Mouse (Mus musculus) CH12.LX (cell line): ENCODE data around the gene Nmur1. TPM values are rescaled to one million over a fixed set of nuclear protein-coding genes. Genes with fewer than 3 reads are reported as not detected.

ENCODE experiments used
- DNase-seq: peaks from one replicate; pipeline ENCODE4 v3.0.0-alpha.2; 2013; ENCODE audit errors: extremely low read depth
- H3K27ac ChIP-seq: 2 replicates; pipeline ENCODE4 v1.5.1; 2012; ENCODE audit warnings: low read depth, mild to moderate bottlenecking, control low read depth, moderate library complexity; ENCODE audit not compliant: insufficient read depth
- H3K27me3 ChIP-seq: replicated peaks from 2 replicates; pipeline ENCODE3; 2012; ENCODE audit warnings: inconsistent platforms
- H3K36me3 ChIP-seq, 2 experiments: replicated peaks in 1 of 2; 2 replicates each; pipeline versions ENCODE3 to v1.6.1; 2012; ENCODE audit warnings: inconsistent platforms in 1 of 2, low read length in 1 of 2, mild to moderate bottlenecking in 1 of 2, mixed read lengths in 1 of 2, moderate library complexity in 1 of 2; ENCODE audit not compliant: control insufficient read depth in 1 of 2, insufficient read depth in 1 of 2
- H3K4me1 ChIP-seq, 2 experiments: 2 replicates each; pipeline ENCODE4 v1.6.1; 2012; ENCODE audit warnings: inconsistent platforms in 1 of 2, moderate library complexity in 1 of 2; ENCODE audit not compliant: insufficient read depth in 2 of 2, control insufficient read depth in 1 of 2
- H3K4me2 ChIP-seq: 2 replicates; pipeline ENCODE4 v1.6.1; 2012; ENCODE audit warnings: low read depth, mild to moderate bottlenecking, control low read depth; ENCODE audit not compliant: poor library complexity, insufficient read depth, severe bottlenecking
- H3K4me3 ChIP-seq, 3 experiments: fragments of 150-350 bp in 1 of 3; sonication (generic) in 1 of 3; replicated peaks in 1 of 3; 2 replicates each; pipeline versions ENCODE3 to v1.5.1; 2011 to 2012; ENCODE audit warnings: low read depth in 2 of 3, low read length in 2 of 3, mild to moderate bottlenecking in 2 of 3, moderate library complexity in 2 of 3, control low read depth in 1 of 3, improper control_type of control experiment in 1 of 3, inconsistent platforms in 1 of 3, mixed read lengths in 1 of 3; ENCODE audit not compliant: poor library complexity in 1 of 3
- H3K79me2 ChIP-seq: replicated peaks from 2 replicates; pipeline ENCODE4 v1.6.1; 2012; ENCODE audit warnings: mild to moderate bottlenecking, moderate library complexity; ENCODE audit not compliant: control insufficient read depth, poor library complexity, insufficient read depth, severe bottlenecking; ENCODE audit errors: extremely low read depth
- H3K9ac ChIP-seq: 2 replicates; pipeline ENCODE4 v1.6.1; 2012; ENCODE audit warnings: low read depth, mild to moderate bottlenecking, control low read depth, moderate library complexity; ENCODE audit not compliant: insufficient read depth
- H3K9me3 ChIP-seq: replicated peaks from 2 replicates; pipeline ENCODE3; 2012; ENCODE audit warnings: low read length, inconsistent platforms, mixed read lengths
- CHD1 ChIP-seq: IDR thresholded peaks from 2 replicates; pipeline ENCODE4 v1.6.1; 2012; ENCODE audit warnings: low read depth, low read length, improper control_type of control experiment, inconsistent platforms
- CHD2 ChIP-seq: IDR thresholded peaks from 2 replicates; pipeline ENCODE4 v1.6.1; 2011; ENCODE audit warnings: low read length, improper control_type of control experiment
- E2F4 ChIP-seq: IDR thresholded peaks from 2 replicates; pipeline ENCODE4 v1.6.1; 2011; ENCODE audit warnings: low read depth, low read length, improper control_type of control experiment; ENCODE audit not compliant: insufficient replicate concordance
- ETS1 ChIP-seq: conservative IDR thresholded peaks from 2 replicates; pipeline ENCODE4 v1.6.1; 2012; ENCODE audit warnings: low read depth, mild to moderate bottlenecking, inconsistent platforms, low read length, improper control_type of control experiment, moderate library complexity
- HCFC1 ChIP-seq: IDR thresholded peaks from 2 replicates; pipeline ENCODE4 v1.6.1; 2012; ENCODE audit warnings: low read depth, mild to moderate bottlenecking, inconsistent platforms, low read length, improper control_type of control experiment
- IRF4 ChIP-seq: IDR thresholded peaks from 2 replicates; pipeline ENCODE4 v1.6.1; 2014; ENCODE audit warnings: low read depth, mild to moderate bottlenecking, inconsistent platforms, low read length, improper control_type of control experiment
- JUN ChIP-seq: IDR thresholded peaks from 2 replicates; pipeline ENCODE4 v1.6.1; 2011; ENCODE audit warnings: low read depth, mild to moderate bottlenecking, low read length, improper control_type of control experiment, moderate library complexity; ENCODE audit not compliant: insufficient read depth
- JUND ChIP-seq: conservative IDR thresholded peaks from 2 replicates; pipeline ENCODE4 v1.6.1; 2011; ENCODE audit warnings: low read depth, low read length, improper control_type of control experiment
- KAT2A ChIP-seq: IDR thresholded peaks from 2 replicates; pipeline ENCODE4 v1.6.1; 2012; ENCODE audit warnings: low read length, improper control_type of control experiment, inconsistent platforms; ENCODE audit not compliant: insufficient replicate concordance
- MAX ChIP-seq: IDR thresholded peaks from 2 replicates; pipeline ENCODE4 v1.6.1; 2011; ENCODE audit warnings: low read length, improper control_type of control experiment
- MAZ ChIP-seq: IDR thresholded peaks from 2 replicates; pipeline ENCODE4 v1.6.1; 2012; ENCODE audit warnings: low read depth, mild to moderate bottlenecking, inconsistent platforms, low read length, improper control_type of control experiment, moderate library complexity
- MYC ChIP-seq: IDR thresholded peaks from 2 replicates; pipeline ENCODE4 v1.6.1; 2011; ENCODE audit warnings: low read depth, mild to moderate bottlenecking, improper control_type of control experiment, low read length
- NELFE ChIP-seq: IDR thresholded peaks from 2 replicates; pipeline ENCODE4 v1.6.1; 2011; ENCODE audit warnings: low read depth, low read length, improper control_type of control experiment
- POLR2AphosphoS2 ChIP-seq: IDR thresholded peaks from 2 replicates; pipeline ENCODE4 v1.6.1; 2011; ENCODE audit warnings: low read depth, low read length, improper control_type of control experiment
- SIN3A ChIP-seq: IDR thresholded peaks from 2 replicates; pipeline ENCODE4 v1.6.1; 2012; ENCODE audit warnings: low read length, improper control_type of control experiment, inconsistent platforms
- SMC3 ChIP-seq: IDR thresholded peaks from 2 replicates; pipeline ENCODE4 v1.6.1; 2011; ENCODE audit warnings: low read depth, low read length, improper control_type of control experiment
- TBP ChIP-seq: conservative IDR thresholded peaks from 2 replicates; pipeline ENCODE4 v1.6.1; 2011; ENCODE audit warnings: low read depth, low read length, improper control_type of control experiment
- TCF12 ChIP-seq: IDR thresholded peaks from 2 replicates; pipeline ENCODE4 v1.6.1; 2014; ENCODE audit warnings: low read depth, mild to moderate bottlenecking, inconsistent platforms, low read length, improper control_type of control experiment
- UBTF ChIP-seq: IDR thresholded peaks from 2 replicates; pipeline ENCODE4 v1.6.1; 2012; ENCODE audit warnings: low read depth, mild to moderate bottlenecking, inconsistent platforms, low read length, improper control_type of control experiment, moderate library complexity
- USF2 ChIP-seq: conservative IDR thresholded peaks from 2 replicates; pipeline ENCODE4 v1.6.1; 2011; ENCODE audit warnings: low read depth, low read length, improper control_type of control experiment
- ZC3H11A ChIP-seq: IDR thresholded peaks from 2 replicates; pipeline ENCODE4 v1.6.1; 2012; ENCODE audit warnings: low read depth, mild to moderate bottlenecking, inconsistent platforms, low read length, improper control_type of control experiment
- ZKSCAN1 ChIP-seq: IDR thresholded peaks from 2 replicates; pipeline ENCODE4 v1.6.1; 2012; ENCODE audit warnings: low read depth, inconsistent platforms, low read length, improper control_type of control experiment, borderline replicate concordance
- ZMIZ1 ChIP-seq: IDR thresholded peaks from 2 replicates; pipeline ENCODE4 v1.6.1; 2012; ENCODE audit warnings: low read depth, mild to moderate bottlenecking, inconsistent platforms, low read length, improper control_type of control experiment
- ZNF384 ChIP-seq: IDR thresholded peaks from 2 replicates; pipeline ENCODE4 v1.6.1; 2012; ENCODE audit warnings: low read depth, low read length, improper control_type of control experiment, inconsistent platforms
- dilution Hi-C: fragments of 300-500 bp; cut with MboI; formaldehyde crosslinking; loops from 2 replicates; pipeline ENCODE4 v1.14.3; 2020; ENCODE audit warnings: low sequenced_read_pairs; ENCODE audit not compliant: extremely low pct_unique_long_range_greater_than_20kb, extremely low pct_ligation_motif_present
- in situ Hi-C: fragments of 300-500 bp; cut with MboI; formaldehyde crosslinking; loops from 3 replicates; pipeline ENCODE4 v1.14.3; 2019; ENCODE audit warnings: low sequenced_read_pairs, low pct_ligation_motif_present, low pct_unique_long_range_greater_than_20kb, mixed read lengths
- polyA plus RNA-seq: library from polyadenylated mRNA; unstranded; fragments of >175 nt; gene quantifications from 2 replicates; pipeline ENCODE4 v1.2.1, GENCODE M21; 2012; ENCODE audit warnings: low read depth; ENCODE audit not compliant: insufficient read length
- total RNA-seq, 2 experiments: library from RNA; depleted of rRNA; stranded (reverse); fragments of 300-350 nt in 1 of 2; fragments of >200 nt in 1 of 2; gene quantifications; 2 replicates each; pipeline ENCODE4 v1.2.3; 2012 to 2014

Gene Nmur1
- total and polyA plus RNA-seq, 3 experiments: 0.16 TPM; not detected in 2

- dilution Hi-C loops: no loop called here
- H3K4me3 ChIP-seq: no peak overlapping the region
- no peak for TF ChIP-seq ZKSCAN1
These were observed 10.9 kb downstream of the Nmur1 start for GRCm38 (mm10) chr1:86415144-86415543.

GRCm38 (mm10) chr1:86414715-86415114 lies 11.3 kb downstream of the Nmur1 start:
- Histone ChIP-seq H3K27ac (no peak overlapping the region), H3K4me2 (no peak overlapping the region), H3K9me3 (no peaks in the 10 kb centered on the region), H3K36me3 (no peaks in the 10 kb centered on the region), H3K79me2 (no peaks in the 10 kb centered on the region), H3K9ac (no peak overlapping the region), H3K27me3 (no peaks in the 10 kb centered on the region), H3K4me3 (no peak overlapping the region), H3K4me1 (peaks cover 8 to 20% of the 10 kb centered on the region in 2 experiments)
- TF ChIP-seq JUN: no peak
- TF ChIP-seq HCFC1: no peak
- TF ChIP-seq POLR2AphosphoS2: no peak
- no peak for TF ChIP-seq ZKSCAN1
- no peak for TF ChIP-seq E2F4
- no peak for TF ChIP-seq CHD2
- no peak for TF ChIP-seq MAZ
- in situ Hi-C loops (no loop called here), dilution Hi-C loops (no loop called here)
- no peak for DNase-seq

More at GRCm38 (mm10) chr1:86415144-86415543, 10.9 kb downstream of the Nmur1 start:
- Histone ChIP-seq H3K4me2 (no peak overlapping the region), H3K27ac (no peak overlapping the region), H3K9me3 (no peaks in the 10 kb centered on the region), H3K36me3 (no peaks in the 10 kb centered on the region), H3K27me3 (no peaks in the 10 kb centered on the region), H3K79me2 (no peaks in the 10 kb centered on the region), H3K4me1 (peaks cover 8 to 20% of the 10 kb centered on the region in 2 experiments), H3K9ac (no peak overlapping the region)
- no peak for DNase-seq
- in situ Hi-C loops: no loop called here

GRCm38 (mm10) chr1:86409476-86409875 lies 16.6 kb downstream of the Nmur1 start:
- no peak for TF ChIP-seq UBTF
- TF ChIP-seq MAZ: no peak
- TF ChIP-seq POLR2AphosphoS2: no peak
- TF ChIP-seq KAT2A: no peak
- TF ChIP-seq MAX: no peak
- TF ChIP-seq ZNF384: no peak
- TF ChIP-seq JUND: no peak
- TF ChIP-seq IRF4: no peak
- no peak for TF ChIP-seq SIN3A
- TF ChIP-seq TCF12: no peak
- TF ChIP-seq CHD1: no peak
- no peak for TF ChIP-seq USF2
- TF ChIP-seq ZC3H11A: no peak
- TF ChIP-seq ETS1: no peak
- no peak for TF ChIP-seq HCFC1
- TF ChIP-seq ZMIZ1: no peak
- TF ChIP-seq MYC: no peak
- TF ChIP-seq TBP: no peak
- no peak for TF ChIP-seq SMC3
- no peak for TF ChIP-seq NELFE
- H3K27me3 ChIP-seq: no peaks in the 10 kb centered on the region
- H3K4me2 ChIP-seq: no peak overlapping the region
- in situ Hi-C loops: no loop called here
- H3K4me1 ChIP-seq: peaks cover 4 to 10% of the 10 kb centered on the region in 2 experiments; a peak in 3 of 4 replicates
- no peak overlapping the region for H3K27ac ChIP-seq
- DNase-seq: no peak
- dilution Hi-C loops: no loop called here
- H3K9ac ChIP-seq: no peak overlapping the region
- peaks cover 3% of the 10 kb centered on the region for H3K9me3 ChIP-seq
- H3K36me3 ChIP-seq: no peaks in the 10 kb centered on the region
- H3K4me3 ChIP-seq: no peak overlapping the region
- H3K79me2 ChIP-seq: no peaks in the 10 kb centered on the region
